28 mouse cellular contexts compared by ENCODE assay signal in the genomic region with DNA sequence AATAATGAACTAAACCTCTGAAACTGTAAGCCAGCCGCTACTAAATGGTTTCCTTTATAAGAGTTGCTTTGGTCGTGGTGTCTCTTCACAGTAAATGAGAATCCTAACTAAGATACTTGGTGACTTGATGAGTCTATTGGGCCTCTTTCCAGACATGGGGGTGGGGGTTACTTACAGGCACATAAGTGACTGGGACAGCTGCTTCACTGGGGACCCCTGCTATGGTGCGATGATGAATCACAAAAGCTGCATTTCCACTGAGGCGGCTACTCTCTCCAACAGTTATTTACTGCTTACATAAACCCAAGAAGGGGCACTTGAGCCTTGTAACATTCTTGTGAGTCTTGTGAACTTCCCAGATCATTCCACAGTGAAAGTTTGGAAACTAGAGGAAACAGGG. TPM values are rescaled to one million over a fixed set of nuclear protein-coding genes. Genes with fewer than 3 reads are reported as not detected.
"Had no signal": no experiment of that assay in that cellular context is flagged by ENCODE, and none has a peak within 500 bp of the region (broad histone marks: within the 10 kb centered on the region; RNA-seq: fewer than 3 reads in every experiment).

No protein-coding gene starts in this region.

- DNase-seq: liver, postnatal 0 days; lung, adult 2 months; lung, postnatal 14 days; lung, postnatal 36 days; retina, postnatal 1 day; right cerebral cortex, adult 18-20 months; right cerebral cortex, postnatal 25 days; right cerebral cortex, postnatal 4 days; spleen, adult 18-20 months; thymus, adult 18-20 months; thymus, postnatal 14 days; thymus, postnatal 36 days had no signal

- H3K27me3 ChIP-seq: lung, embryonic 15.5 days; midbrain, embryonic 13.5 days; midbrain, embryonic 15.5 days; neural tube, embryonic 13.5 days; neural tube, embryonic 15.5 days had no signal

- H3K9ac ChIP-seq: liver, postnatal 0 days; lung, embryonic 15.5 days; midbrain, embryonic 13.5 days; midbrain, embryonic 15.5 days; neural tube, embryonic 13.5 days; neural tube, embryonic 15.5 days had no signal

- H3K36me3 ChIP-seq: lung, embryonic 15.5 days; midbrain, embryonic 13.5 days; midbrain, embryonic 15.5 days; neural tube, embryonic 13.5 days; neural tube, embryonic 15.5 days had no signal

- H3K4me3 ChIP-seq: lung, embryonic 15.5 days; megakaryocyte, embryonic 14.5 days; midbrain, embryonic 13.5 days; midbrain, embryonic 15.5 days; neural tube, embryonic 13.5 days; neural tube, embryonic 15.5 days had no signal

- H3K27ac ChIP-seq: lung, embryonic 15.5 days; macrophage; midbrain, embryonic 13.5 days; midbrain, embryonic 15.5 days; neural tube, embryonic 13.5 days; neural tube, embryonic 15.5 days had no signal

- H3K9me3 ChIP-seq: lung, embryonic 15.5 days; midbrain, embryonic 13.5 days; midbrain, embryonic 15.5 days; neural tube, embryonic 13.5 days; neural tube, embryonic 15.5 days had no signal

- H3K4me2 ChIP-seq: lung, embryonic 15.5 days; midbrain, embryonic 11.5 days; midbrain, embryonic 13.5 days; midbrain, embryonic 15.5 days; neural tube, embryonic 13.5 days; neural tube, embryonic 15.5 days had no signal

- ATAC-seq: liver, postnatal 0 days; lung, postnatal 0 days; midbrain, embryonic 13.5 days; midbrain, embryonic 15.5 days had no signal

- H3K4me1 ChIP-seq: lung, embryonic 15.5 days; megakaryocyte, embryonic 14.5 days; midbrain, embryonic 13.5 days; midbrain, embryonic 15.5 days; neural tube, embryonic 15.5 days had no signal

RNA-seq across cellular contexts. Expression of a gene that starts 15.4 kb away (rescaled TPM):
- total RNA-seq: megakaryocyte progenitor cell, adult 5-6 weeks; monocyte, adult 5-6 weeks had no signal
- polyA plus RNA-seq: liver, postnatal 0 days; lung, adult 2 months; lung, embryonic 15.5 days; lung, postnatal 0 days; macrophage; midbrain, embryonic 11.5 days; midbrain, postnatal 0 days; neural tube, embryonic 11.5 days; neural tube, embryonic 13.5 days; neural tube, embryonic 15.5 days; small intestine, adult 2 months; stomach, embryonic 14.5 days; stomach, embryonic 16.5 days had no signal

RNA-seq across cellular contexts. Expression of a gene that starts 41.4 kb away (rescaled TPM):
- total RNA-seq: megakaryocyte progenitor cell, adult 5-6 weeks; monocyte, adult 5-6 weeks had no signal
- polyA plus RNA-seq: macrophage had no signal
